Mouse (Mus musculus) midbrain, embryonic 15.5 days (tissue): Measurements from ENCODE around the gene Klk5. TPM values are rescaled to one million over a fixed set of nuclear protein-coding genes. Genes with fewer than 3 reads are reported as not detected.
A peak's percentile ranks its signal among the peaks of the same experiment; 100 is the strongest.

Experiments used
- ATAC-seq: fragments of 200-750 bp; cut with Nextera tagmentation; replicated peaks from 2 replicates; pipeline ENCODE4 v1.8.0; 2017; ENCODE audit warnings: moderate TSS enrichment
- H3K27ac ChIP-seq: fragments of 300-500 bp; sonication (generic); 2 replicates; pipeline ENCODE4 v1.5.1; 2015; ENCODE audit warnings: mild to moderate bottlenecking, inconsistent platforms
- H3K27me3 ChIP-seq: fragments of 300-500 bp; sonication (generic); replicated peaks from 2 replicates; pipeline ENCODE4 v1.6.1; 2015; ENCODE audit warnings: inconsistent platforms
- H3K36me3 ChIP-seq: fragments of 300-500 bp; sonication (generic); replicated peaks from 2 replicates; pipeline ENCODE4 v1.6.1; 2015; ENCODE audit warnings: inconsistent platforms
- H3K4me1 ChIP-seq: fragments of 300-500 bp; sonication (generic); 2 replicates; pipeline ENCODE4 v1.6.1; 2015; ENCODE audit warnings: inconsistent platforms
- H3K4me2 ChIP-seq: fragments of 300-500 bp; sonication (generic); 2 replicates; pipeline ENCODE4 v1.6.1; 2015; ENCODE audit warnings: inconsistent platforms, mild to moderate bottlenecking, moderate library complexity
- H3K4me3 ChIP-seq: fragments of 300-500 bp; sonication (generic); 2 replicates; pipeline ENCODE4 v1.5.1; 2015; ENCODE audit warnings: mild to moderate bottlenecking, inconsistent platforms
- H3K9ac ChIP-seq: fragments of 300-500 bp; sonication (generic); 2 replicates; pipeline ENCODE4 v1.6.1; 2015; ENCODE audit warnings: mild to moderate bottlenecking, inconsistent platforms
- H3K9me3 ChIP-seq: fragments of 300-500 bp; sonication (generic); 2 replicates; pipeline ENCODE4 v1.6.1; 2016; ENCODE audit warnings: inconsistent platforms
- WGBS: fragments of 180-500 bp; shearing (Covaris S2); methylation state at CpG from one replicate; pipeline ENCODE4 v1.1.7; 2015; ENCODE audit warnings: mixed read lengths; 5-methylcytosine and 5-hydroxymethylcytosine counted together
- polyA plus RNA-seq: library from polyadenylated mRNA; unstranded; fragments of >200 nt; fragmentation: Nextera tagmentation; extraction: Ambion mirVana; gene quantifications from 2 replicates; pipeline ENCODE4 v1.2.1, GENCODE M21; 2015

Klk5 gene
- polyA plus RNA-seq, 1 experiment from 2014 or later, result not detected

- Histone ChIP-seq H3K9me3 (no peaks in the 10 kb centered on the region), H3K9ac (no peak overlapping the region), H3K4me1 (0 out of 2 replicates have a peak, but pooled peaks cover 2% of the 10 kb centered on the region), H3K4me3 (no peak overlapping the region), H3K4me2 (no peak overlapping the region), H3K27ac (no peak overlapping the region), H3K36me3 (no peaks in the 10 kb centered on the region), H3K27me3 (no peaks in the 10 kb centered on the region)
- ATAC-seq, result no peak
- WGBS, result 26% methylated on average over 4 of the region's 4 CpGs
Observed at GRCm38 (mm10) chr7:43882346-43882745, 40.6 kb downstream of the Klk5 start.

- no peak overlapping the region for H3K4me2 ChIP-seq
Observed at GRCm38 (mm10) chr7:43882811-43883210, 41.0 kb downstream of the Klk5 start.

GRCm38 (mm10) chr7:43883547-43883946 lies 41.8 kb downstream of the Klk5 start:
- Histone ChIP-seq H3K9ac (no peak overlapping the region), H3K27ac (no peak overlapping the region), H3K4me2 (peak overlapping the region; percentile 41), H3K27me3 (no peaks in the 10 kb centered on the region), H3K4me3 (peak overlapping the region; percentile 16; the same call in 1 of the 2 replicates), H3K9me3 (no peaks in the 10 kb centered on the region), H3K36me3 (no peaks in the 10 kb centered on the region), H3K4me1 (0 out of 2 replicates have a peak, but pooled peaks cover 2% of the 10 kb centered on the region)
- 12% methylated on average over 14 of the region's 14 CpGs for WGBS
- ATAC-seq, result peak; percentile 27; the same call in 1 of the 2 replicates

More at GRCm38 (mm10) chr7:43882811-43883210, 41.0 kb downstream of the Klk5 start:
- Histone ChIP-seq H3K27ac (no peak overlapping the region), H3K36me3 (no peaks in the 10 kb centered on the region), H3K27me3 (no peaks in the 10 kb centered on the region), H3K4me1 (0 out of 2 replicates have a peak, but pooled peaks cover 2% of the 10 kb centered on the region), H3K9ac (no peak overlapping the region), H3K4me3 (no peak overlapping the region), H3K9me3 (no peaks in the 10 kb centered on the region)
- no peak for ATAC-seq
- WGBS, result 16% methylated on average over 4 of the region's 4 CpGs

DNA sequence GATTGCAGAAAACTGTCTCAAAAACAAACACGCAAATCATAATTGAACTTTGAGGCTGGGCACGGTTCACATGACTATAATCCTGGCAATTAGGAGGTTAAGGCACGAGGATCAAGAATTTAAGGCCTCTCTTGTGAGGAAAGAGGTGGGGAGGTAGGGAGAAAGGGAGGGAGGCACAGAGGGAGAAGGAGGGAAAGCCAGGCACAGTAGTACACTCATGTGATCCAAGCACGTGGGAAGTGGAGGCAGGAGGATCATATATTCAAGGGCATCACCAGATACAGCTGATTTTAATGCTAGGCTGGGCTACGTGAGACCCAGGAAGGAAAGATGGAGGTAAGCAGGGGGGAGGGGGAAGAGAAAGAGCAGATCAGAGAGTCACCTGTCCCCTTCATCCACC lies 49.6 kb downstream of the Klk5 start:
- 71% methylated on average over 5 of the region's 5 CpGs for WGBS

DNA sequence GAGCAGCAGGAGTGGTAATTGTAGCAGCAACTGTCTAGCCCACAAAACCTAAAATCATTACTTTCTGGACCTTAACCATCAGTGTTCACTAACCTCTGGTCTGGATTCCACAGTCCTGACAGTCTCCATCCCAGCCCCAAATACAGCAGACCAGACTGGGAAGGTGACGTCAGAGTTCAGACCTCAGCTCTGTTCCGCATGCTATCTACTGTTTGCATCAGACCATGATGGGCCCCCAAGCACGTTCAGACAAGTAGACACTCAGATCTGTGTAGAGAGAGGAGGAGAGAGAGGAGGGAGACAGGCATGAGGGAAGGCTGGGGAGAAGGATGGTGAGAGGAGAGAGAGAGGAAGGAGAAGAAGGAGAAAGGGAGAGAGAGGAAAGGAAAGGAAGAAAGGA lies 50.0 kb downstream of the Klk5 start:
- Histone ChIP-seq H3K36me3 (no peaks in the 10 kb centered on the region), H3K27me3 (no peaks in the 10 kb centered on the region), H3K4me3 (no peak overlapping the region), H3K9me3 (no peaks in the 10 kb centered on the region), H3K27ac (no peak overlapping the region), H3K9ac (no peak overlapping the region), H3K4me2 (no peak overlapping the region), H3K4me1 (no peaks in the 10 kb centered on the region)
- ATAC-seq, result no peak
- WGBS, result 77% methylated on average over 3 of the region's 3 CpGs

More for the DNA sequence above, 49.6 kb downstream of the Klk5 start:
- no peak overlapping the region for H3K27ac ChIP-seq
- no peak overlapping the region for H3K4me2 ChIP-seq
- no peaks in the 10 kb centered on the region for H3K27me3 ChIP-seq
- no peak overlapping the region for H3K9ac ChIP-seq
- H3K4me1 ChIP-seq, result no peaks in the 10 kb centered on the region
- H3K36me3 ChIP-seq, result no peaks in the 10 kb centered on the region
- H3K4me3 ChIP-seq, result no peak overlapping the region
- ATAC-seq, result no peak
- no peaks in the 10 kb centered on the region for H3K9me3 ChIP-seq

- ATAC-seq, result peak; percentile 98
- Histone ChIP-seq H3K27ac (no peak overlapping the region), H3K9me3 (no peaks in the 10 kb centered on the region), H3K9ac (no peak overlapping the region), H3K4me1 (no peaks in the 10 kb centered on the region), H3K36me3 (no peaks in the 10 kb centered on the region), H3K27me3 (no peaks in the 10 kb centered on the region), H3K4me2 (no peak overlapping the region), H3K4me3 (no peak overlapping the region)
- WGBS, result 5% methylated on average over 1 of the region's 1 CpGs
Observed at GRCm38 (mm10) chr7:43894836-43895235, 53.1 kb downstream of the Klk5 start.

Other genes with a start within 250 kb of the Klk5 start
- gene Zfp819, start 234.8 kb upstream of the Klk5 start, polyA plus RNA-seq, result 0.33 and 0.43 TPM in 2 replicates
- gene Ceacam18, start 207.3 kb upstream of the Klk5 start, polyA plus RNA-seq, result not detected in 2 replicates
- 0.47 and 0.53 TPM in 2 replicates for gene Siglece, start 181.8 kb upstream of the Klk5 start, polyA plus RNA-seq
- gene Ctu1, start 170.0 kb upstream of the Klk5 start, polyA plus RNA-seq, result 27.6 and 33.8 TPM in 2 replicates
- gene Klk14, start 151.6 kb upstream of the Klk5 start, polyA plus RNA-seq, result not detected in 2 replicates
- gene Klk13, start 129.4 kb upstream of the Klk5 start, polyA plus RNA-seq, result 0.13 and 0.21 TPM in 2 replicates
- gene Klk12, start 73.1 kb upstream of the Klk5 start, polyA plus RNA-seq, result not detected in 2 replicates
- 0.17 TPM in 1 of 2 replicates, not detected in the other for gene Klk11, start 67.4 kb upstream of the Klk5 start, polyA plus RNA-seq
- gene Klk10, start 60.9 kb upstream of the Klk5 start, polyA plus RNA-seq, result 0.12 and 0.17 TPM in 2 replicates
- 0.12 and 0.27 TPM in 2 replicates for gene Klk9, start 50.1 kb upstream of the Klk5 start, polyA plus RNA-seq
- 7.3 and 10.0 TPM in 2 replicates for gene Klk8, start 44.4 kb upstream of the Klk5 start, polyA plus RNA-seq
- gene Klk7, start 30.7 kb upstream of the Klk5 start, polyA plus RNA-seq, result not detected in 2 replicates
- gene Klk6, start 17.5 kb upstream of the Klk5 start, polyA plus RNA-seq, result not detected in 2 replicates
- 0.18 TPM in 1 of 2 replicates, not detected in the other for gene Klk4, start 39.2 kb downstream of the Klk5 start, polyA plus RNA-seq
- gene Klk15, start 91.8 kb downstream of the Klk5 start, polyA plus RNA-seq, result not detected in 2 replicates
- gene Klk1b8, start 108.7 kb downstream of the Klk5 start, polyA plus RNA-seq, result not detected in 2 replicates
- gene Klk1b1, start 124.8 kb downstream of the Klk5 start, polyA plus RNA-seq, result not detected in 2 replicates
- gene Klk1b9, start 134.1 kb downstream of the Klk5 start, polyA plus RNA-seq, result not detected in 2 replicates
- not detected in 2 replicates for gene Klk1b11, start 153.9 kb downstream of the Klk5 start, polyA plus RNA-seq
- gene Klk1b26, start 170.2 kb downstream of the Klk5 start, polyA plus RNA-seq, result not detected in 2 replicates
- not detected in 2 replicates for gene Klk1b27, start 210.3 kb downstream of the Klk5 start, polyA plus RNA-seq